Mouse (Mus musculus) limb, embryonic 15.5 days (tissue): Measurements from ENCODE around the gene Tgfb3. TPM values are rescaled to one million over a fixed set of nuclear protein-coding genes. Genes with fewer than 3 reads are reported as not detected.

Source experiments
- ATAC-seq: fragments of 200-750 bp; cut with Nextera tagmentation; 2 replicates; pipeline ENCODE4 v1.8.0; 2017; ENCODE audit warnings: low read depth, moderate TSS enrichment; ENCODE audit not compliant: insufficient number of reproducible peaks, low FRiP score, low TSS enrichment
- H3K27ac ChIP-seq: fragments of 300-500 bp; sonication (generic); 2 replicates; pipeline ENCODE4 v1.5.1; 2015; ENCODE audit warnings: moderate library complexity, mild to moderate bottlenecking, inconsistent platforms
- H3K27me3 ChIP-seq: fragments of 300-500 bp; sonication (generic); 2 replicates; pipeline ENCODE4 v1.6.1; 2015; ENCODE audit warnings: inconsistent platforms
- H3K36me3 ChIP-seq: fragments of 300-500 bp; sonication (generic); 2 replicates; pipeline ENCODE4 v1.6.1; 2015; ENCODE audit warnings: inconsistent platforms
- H3K4me1 ChIP-seq: fragments of 300-500 bp; sonication (generic); 2 replicates; pipeline ENCODE4 v1.6.1; 2015; ENCODE audit warnings: inconsistent platforms
- H3K4me2 ChIP-seq: fragments of 300-500 bp; sonication (generic); 2 replicates; pipeline ENCODE4 v1.6.1; 2015; ENCODE audit warnings: mild to moderate bottlenecking, inconsistent platforms
- H3K4me3 ChIP-seq: fragments of 300-500 bp; sonication (generic); 2 replicates; pipeline ENCODE4 v1.5.1; 2015; ENCODE audit warnings: mild to moderate bottlenecking, inconsistent platforms
- H3K9ac ChIP-seq: fragments of 300-500 bp; sonication (generic); 2 replicates; pipeline ENCODE4 v1.6.1; 2015; ENCODE audit warnings: inconsistent platforms
- H3K9me3 ChIP-seq: fragments of 300-500 bp; sonication (generic); 2 replicates; pipeline ENCODE4 v1.6.1; 2016; ENCODE audit warnings: inconsistent platforms
- WGBS: fragments of 180-500 bp; shearing (Covaris S2); methylation state at CpG from one replicate; pipeline ENCODE4 v1.1.7; 2015; 5-methylcytosine and 5-hydroxymethylcytosine counted together
- polyA plus RNA-seq: library from polyadenylated mRNA; unstranded; fragments of >200 nt; fragmentation: Nextera tagmentation; extraction: Ambion mirVana; gene quantifications from 2 replicates; pipeline ENCODE4 v1.2.1, GENCODE M21; 2015

The Tgfb3 gene
- polyA plus RNA-seq, 1 experiment from 2014 or later: 102 TPM

DNA sequence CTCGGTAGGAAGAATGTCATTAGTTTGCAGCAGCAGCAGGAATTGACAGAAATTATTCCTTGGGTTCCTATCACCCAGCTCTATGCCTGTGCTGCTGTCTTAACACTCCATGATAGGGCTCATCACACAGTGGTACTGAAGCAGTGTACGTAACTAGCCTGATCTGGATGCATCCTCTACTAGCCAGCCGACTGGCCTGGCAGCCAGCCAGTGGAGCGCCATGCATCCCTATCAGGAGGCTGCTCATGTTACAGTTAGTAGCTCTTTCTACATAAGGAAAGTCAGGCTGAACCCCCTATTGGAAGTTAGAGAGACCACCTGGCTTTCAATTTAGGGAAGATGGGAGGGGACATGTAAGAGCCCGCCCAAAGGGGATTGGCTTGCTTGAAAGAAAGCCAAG, 51.8 kb downstream of the Tgfb3 start:
- H3K27me3 ChIP-seq: no peaks in the 10 kb centered on the region
- no peaks in the 10 kb centered on the region for H3K36me3 ChIP-seq
- WGBS: 58% methylated on average over 5 of the region's 5 CpGs
- no peak for ATAC-seq
- no peak overlapping the region for H3K4me3 ChIP-seq
- no peak overlapping the region for H3K27ac ChIP-seq
- H3K9ac ChIP-seq: no peak overlapping the region
- H3K4me1 ChIP-seq: peaks cover 47% of the 10 kb centered on the region
- H3K9me3 ChIP-seq: no peaks in the 10 kb centered on the region
- H3K4me2 ChIP-seq: no peak overlapping the region

DNA sequence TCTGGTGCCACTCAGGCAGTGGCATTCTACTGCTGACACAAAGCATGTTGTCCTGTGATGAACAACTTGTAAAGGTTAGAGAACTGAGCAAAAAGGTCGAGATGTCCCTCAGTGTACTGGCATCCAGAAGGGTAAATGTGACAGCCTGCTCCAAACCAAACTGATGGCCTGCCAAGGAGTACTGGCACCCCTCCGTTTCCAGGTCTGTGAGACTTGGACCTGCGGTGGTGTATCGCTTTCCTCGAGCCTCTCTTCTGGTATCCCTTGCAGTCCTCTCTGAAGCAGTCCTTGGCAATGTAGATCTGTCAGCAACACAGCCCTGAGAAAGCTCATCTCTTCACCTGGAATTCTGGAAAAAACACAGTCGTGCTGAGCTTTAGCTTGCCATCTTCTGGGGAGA, 53.4 kb downstream of the Tgfb3 start:
- peaks cover 53% of the 10 kb centered on the region for H3K4me1 ChIP-seq
- ATAC-seq: no peak
- H3K9ac ChIP-seq: no peak overlapping the region
- no peaks in the 10 kb centered on the region for H3K9me3 ChIP-seq
- H3K4me2 ChIP-seq: no peak overlapping the region
- H3K27me3 ChIP-seq: no peaks in the 10 kb centered on the region
- 75% methylated on average over 6 of the region's 6 CpGs for WGBS
- no peaks in the 10 kb centered on the region for H3K36me3 ChIP-seq
- H3K27ac ChIP-seq: no peak overlapping the region
- no peak overlapping the region for H3K4me3 ChIP-seq

GRCm38 (mm10) chr12:86024426-86024825, 54.4 kb downstream of the Tgfb3 start:
- peak overlapping the region; percentile 73; the same call in 1 of the 2 replicates for H3K27ac ChIP-seq
- no peaks in the 10 kb centered on the region for H3K9me3 ChIP-seq
- 53% methylated on average over 4 of the region's 4 CpGs for WGBS
- no peak for ATAC-seq
- H3K4me1 ChIP-seq: peaks cover 50% of the 10 kb centered on the region
- no peak overlapping the region for H3K4me3 ChIP-seq
- no peak overlapping the region for H3K4me2 ChIP-seq
- H3K27me3 ChIP-seq: no peaks in the 10 kb centered on the region
- no peaks in the 10 kb centered on the region for H3K36me3 ChIP-seq
- H3K9ac ChIP-seq: no peak overlapping the region

GRCm38 (mm10) chr12:86023081-86023871, 55.6 kb downstream of the Tgfb3 start:
- no peak overlapping the region for H3K4me3 ChIP-seq
- H3K9me3 ChIP-seq: no peaks in the 10 kb centered on the region
- 46% methylated on average over 4 of the region's 4 CpGs for WGBS
- H3K27me3 ChIP-seq: no peaks in the 10 kb centered on the region
- H3K9ac ChIP-seq: no peak overlapping the region
- peak overlapping the region; percentile 73 for H3K27ac ChIP-seq
- peak; percentile 61 for ATAC-seq
- no peaks in the 10 kb centered on the region for H3K36me3 ChIP-seq
- peaks cover 50% of the 10 kb centered on the region for H3K4me1 ChIP-seq
- no peak overlapping the region for H3K4me2 ChIP-seq

- peak; percentile 49; the same call in 1 of the 2 replicates for ATAC-seq
- H3K4me2 ChIP-seq: no peak overlapping the region
- 27% methylated on average over 9 of the region's 9 CpGs for WGBS
Observed at GRCm38 (mm10) chr12:86022282-86022984, 56.4 kb downstream of the Tgfb3 start.

GRCm38 (mm10) chr12:86021583-86021982, 57.3 kb downstream of the Tgfb3 start:
- 74% methylated on average over 6 of the region's 6 CpGs for WGBS
- Histone ChIP-seq H3K9ac (no peak overlapping the region), H3K4me2 (no peak overlapping the region), H3K9me3 (no peaks in the 10 kb centered on the region), H3K27me3 (no peaks in the 10 kb centered on the region), H3K4me1 (peaks cover 44% of the 10 kb centered on the region), H3K27ac (peak overlapping the region; percentile 73), H3K4me3 (no peak overlapping the region), H3K36me3 (no peaks in the 10 kb centered on the region)
- no peak for ATAC-seq

More at GRCm38 (mm10) chr12:86022282-86022984, 56.4 kb downstream of the Tgfb3 start:
- Histone ChIP-seq H3K9me3 (no peaks in the 10 kb centered on the region), H3K36me3 (no peaks in the 10 kb centered on the region), H3K9ac (no peak overlapping the region), H3K4me3 (no peak overlapping the region), H3K4me1 (peaks cover 47% of the 10 kb centered on the region), H3K27ac (peak overlapping the region; percentile 73), H3K27me3 (no peaks in the 10 kb centered on the region)

GRCm38 (mm10) chr12:86017360-86017759, 61.5 kb downstream of the Tgfb3 start:
- no peak for ATAC-seq
- WGBS: 56% methylated on average over 5 of the region's 5 CpGs
- Histone ChIP-seq H3K4me1 (peaks cover 12% of the 10 kb centered on the region), H3K9ac (no peak overlapping the region), H3K27ac (no peak overlapping the region), H3K4me2 (no peak overlapping the region), H3K27me3 (no peaks in the 10 kb centered on the region), H3K36me3 (no peaks in the 10 kb centered on the region), H3K9me3 (no peaks in the 10 kb centered on the region), H3K4me3 (no peak overlapping the region)

DNA sequence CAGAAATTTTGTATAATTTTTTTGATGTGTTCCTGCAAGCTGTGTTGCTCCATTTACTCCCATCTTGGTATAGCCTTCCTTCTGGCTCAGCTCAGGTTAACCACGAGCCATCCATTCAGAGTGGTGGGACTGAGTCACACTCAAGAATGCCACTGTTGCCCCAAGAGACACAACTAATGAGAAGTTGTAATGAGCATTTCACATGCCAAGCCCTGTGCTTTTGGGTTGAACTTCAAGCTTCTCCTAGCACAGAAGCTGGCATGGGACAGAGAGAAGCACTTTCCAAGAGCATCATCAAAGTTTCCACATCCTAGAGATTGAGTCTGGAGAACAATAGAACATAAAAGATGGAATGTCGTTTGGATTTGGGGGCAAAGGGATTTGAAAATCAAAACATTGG, 63.7 kb downstream of the Tgfb3 start:
- H3K36me3 ChIP-seq: no peaks in the 10 kb centered on the region
- H3K9ac ChIP-seq: no peak overlapping the region
- H3K27ac ChIP-seq: no peak overlapping the region
- no peak overlapping the region for H3K4me2 ChIP-seq
- peaks cover 6% of the 10 kb centered on the region; the same call in 1 of the 2 replicates for H3K4me1 ChIP-seq
- ATAC-seq: no peak
- WGBS: 65% methylated on average over 2 of the region's 2 CpGs
- H3K27me3 ChIP-seq: no peaks in the 10 kb centered on the region
- no peak overlapping the region for H3K4me3 ChIP-seq
- H3K9me3 ChIP-seq: no peaks in the 10 kb centered on the region

GRCm38 (mm10) chr12:86014621-86015020, 64.2 kb downstream of the Tgfb3 start:
- ATAC-seq: no peak
- Histone ChIP-seq H3K4me3 (no peak overlapping the region), H3K9ac (no peak overlapping the region), H3K4me1 (peaks cover 6% of the 10 kb centered on the region; the same call in 1 of the 2 replicates), H3K4me2 (no peak overlapping the region), H3K27ac (no peak overlapping the region), H3K27me3 (no peaks in the 10 kb centered on the region), H3K36me3 (no peaks in the 10 kb centered on the region), H3K9me3 (no peaks in the 10 kb centered on the region)
- WGBS: 76% methylated on average over 3 of the region's 3 CpGs

- ATAC-seq: no peak
- Histone ChIP-seq H3K27ac (no peak overlapping the region), H3K36me3 (no peaks in the 10 kb centered on the region), H3K4me3 (no peak overlapping the region), H3K9ac (no peak overlapping the region), H3K9me3 (no peaks in the 10 kb centered on the region), H3K4me2 (no peak overlapping the region), H3K4me1 (peaks cover 6% of the 10 kb centered on the region; the same call in 1 of the 2 replicates), H3K27me3 (no peaks in the 10 kb centered on the region)
- WGBS: 76% methylated on average over 2 of the region's 2 CpGs
Observed at GRCm38 (mm10) chr12:86014174-86014573, 64.7 kb downstream of the Tgfb3 start.

GRCm38 (mm10) chr12:86012195-86012594, 66.6 kb downstream of the Tgfb3 start:
- no peak overlapping the region for H3K4me3 ChIP-seq
- H3K27me3 ChIP-seq: no peaks in the 10 kb centered on the region
- WGBS: 66% methylated on average over 2 of the region's 2 CpGs
- peaks cover 19% of the 10 kb centered on the region for H3K4me1 ChIP-seq
- no peak overlapping the region for H3K4me2 ChIP-seq
- H3K9ac ChIP-seq: no peak overlapping the region
- H3K9me3 ChIP-seq: no peaks in the 10 kb centered on the region
- H3K36me3 ChIP-seq: no peaks in the 10 kb centered on the region
- H3K27ac ChIP-seq: no peak overlapping the region
- no peak for ATAC-seq

- no peaks in the 10 kb centered on the region for H3K27me3 ChIP-seq
- peaks cover 21% of the 10 kb centered on the region for H3K4me1 ChIP-seq
- no peaks in the 10 kb centered on the region for H3K36me3 ChIP-seq
- ATAC-seq: no peak
- H3K4me3 ChIP-seq: no peak overlapping the region
- WGBS: 56% methylated on average over 5 of the region's 5 CpGs
- no peak overlapping the region for H3K4me2 ChIP-seq
- no peaks in the 10 kb centered on the region for H3K9me3 ChIP-seq
- no peak overlapping the region for H3K9ac ChIP-seq
- H3K27ac ChIP-seq: no peak overlapping the region
Observed at GRCm38 (mm10) chr12:86010656-86011055, 68.2 kb downstream of the Tgfb3 start.
